Mouse (Mus musculus) CH12.LX (cell line): ENCODE measurements at regions not wholly inside any gene's neighbourhood (a gene's known extent, or its start where the extent isn't known, plus 50 kb on each side); places are given as distances from the start of the nearest gene placed in this dataset.
"Not testable (repeated sequence)": the region's sequence is repeated elsewhere in the genome, so short reads cannot be mapped to it uniquely, and the experiment has no call there.

Experiments
- DNase-seq: peaks from one replicate; pipeline ENCODE4 v3.0.0-alpha.2; 2013; ENCODE audit errors: extremely low read depth
- H3K27ac ChIP-seq: 2 replicates; pipeline ENCODE4 v1.5.1; 2012; ENCODE audit warnings: low read depth, mild to moderate bottlenecking, control low read depth, moderate library complexity; ENCODE audit not compliant: insufficient read depth
- H3K27me3 ChIP-seq: replicated peaks from 2 replicates; pipeline ENCODE3; 2012; ENCODE audit warnings: inconsistent platforms
- H3K36me3 ChIP-seq, 2 experiments: replicated peaks in 1 of 2; 2 replicates each; pipeline versions ENCODE3 to v1.6.1; 2012; ENCODE audit warnings: inconsistent platforms in 1 of 2, low read length in 1 of 2, mild to moderate bottlenecking in 1 of 2, mixed read lengths in 1 of 2, moderate library complexity in 1 of 2; ENCODE audit not compliant: control insufficient read depth in 1 of 2, insufficient read depth in 1 of 2
- H3K4me1 ChIP-seq, 2 experiments: 2 replicates each; pipeline ENCODE4 v1.6.1; 2012; ENCODE audit warnings: inconsistent platforms in 1 of 2, moderate library complexity in 1 of 2; ENCODE audit not compliant: insufficient read depth in 2 of 2, control insufficient read depth in 1 of 2
- H3K4me2 ChIP-seq: 2 replicates; pipeline ENCODE4 v1.6.1; 2012; ENCODE audit warnings: low read depth, mild to moderate bottlenecking, control low read depth; ENCODE audit not compliant: poor library complexity, insufficient read depth, severe bottlenecking
- H3K4me3 ChIP-seq, 3 experiments: fragments of 150-350 bp in 1 of 3; sonication (generic) in 1 of 3; replicated peaks in 1 of 3; 2 replicates each; pipeline versions ENCODE3 to v1.5.1; 2011 to 2012; ENCODE audit warnings: low read depth in 2 of 3, low read length in 2 of 3, mild to moderate bottlenecking in 2 of 3, moderate library complexity in 2 of 3, control low read depth in 1 of 3, improper control_type of control experiment in 1 of 3, inconsistent platforms in 1 of 3, mixed read lengths in 1 of 3; ENCODE audit not compliant: poor library complexity in 1 of 3
- H3K79me2 ChIP-seq: replicated peaks from 2 replicates; pipeline ENCODE4 v1.6.1; 2012; ENCODE audit warnings: mild to moderate bottlenecking, moderate library complexity; ENCODE audit not compliant: control insufficient read depth, poor library complexity, insufficient read depth, severe bottlenecking; ENCODE audit errors: extremely low read depth
- H3K9ac ChIP-seq: 2 replicates; pipeline ENCODE4 v1.6.1; 2012; ENCODE audit warnings: low read depth, mild to moderate bottlenecking, control low read depth, moderate library complexity; ENCODE audit not compliant: insufficient read depth
- H3K9me3 ChIP-seq: replicated peaks from 2 replicates; pipeline ENCODE3; 2012; ENCODE audit warnings: low read length, inconsistent platforms, mixed read lengths
- BHLHE40 ChIP-seq: IDR thresholded peaks from 2 replicates; pipeline ENCODE4 v1.6.1; 2011; ENCODE audit warnings: mild to moderate bottlenecking, low read depth, low read length, improper control_type of control experiment
- CHD1 ChIP-seq: IDR thresholded peaks from 2 replicates; pipeline ENCODE4 v1.6.1; 2012; ENCODE audit warnings: low read depth, low read length, improper control_type of control experiment, inconsistent platforms
- CTCF ChIP-seq, 2 experiments: IDR thresholded peaks in 1 of 2; conservative IDR thresholded peaks in 1 of 2; 2 replicates each; pipeline ENCODE4 v1.5.1; 2011 to 2012; ENCODE audit warnings: low read depth in 2 of 2, low read length in 2 of 2, improper control_type of control experiment in 1 of 2, inconsistent platforms in 1 of 2, mild to moderate bottlenecking in 1 of 2, moderate library complexity in 1 of 2
- E2F4 ChIP-seq: IDR thresholded peaks from 2 replicates; pipeline ENCODE4 v1.6.1; 2011; ENCODE audit warnings: low read depth, low read length, improper control_type of control experiment; ENCODE audit not compliant: insufficient replicate concordance
- ETS1 ChIP-seq: conservative IDR thresholded peaks from 2 replicates; pipeline ENCODE4 v1.6.1; 2012; ENCODE audit warnings: low read depth, mild to moderate bottlenecking, inconsistent platforms, low read length, improper control_type of control experiment, moderate library complexity
- HCFC1 ChIP-seq: IDR thresholded peaks from 2 replicates; pipeline ENCODE4 v1.6.1; 2012; ENCODE audit warnings: low read depth, mild to moderate bottlenecking, inconsistent platforms, low read length, improper control_type of control experiment
- JUND ChIP-seq: conservative IDR thresholded peaks from 2 replicates; pipeline ENCODE4 v1.6.1; 2011; ENCODE audit warnings: low read depth, low read length, improper control_type of control experiment
- MAFK ChIP-seq: IDR thresholded peaks from 2 replicates; pipeline ENCODE4 v1.6.1; 2011; ENCODE audit warnings: low read length, improper control_type of control experiment; ENCODE audit not compliant: insufficient replicate concordance
- MAZ ChIP-seq: IDR thresholded peaks from 2 replicates; pipeline ENCODE4 v1.6.1; 2012; ENCODE audit warnings: low read depth, mild to moderate bottlenecking, inconsistent platforms, low read length, improper control_type of control experiment, moderate library complexity
- MXI1 ChIP-seq: IDR thresholded peaks from 2 replicates; pipeline ENCODE4 v1.6.1; 2011; ENCODE audit warnings: mild to moderate bottlenecking, low read depth, low read length, improper control_type of control experiment
- NRF1 ChIP-seq: IDR thresholded peaks from 2 replicates; pipeline ENCODE4 v1.6.1; 2014; ENCODE audit warnings: low read depth, mild to moderate bottlenecking, inconsistent platforms, low read length, improper control_type of control experiment, moderate library complexity
- POLR2A ChIP-seq: IDR thresholded peaks from 2 replicates; pipeline ENCODE4 v1.6.1; 2011; ENCODE audit warnings: low read depth, mild to moderate bottlenecking, improper control_type of control experiment, low read length
- POLR2AphosphoS2 ChIP-seq: IDR thresholded peaks from 2 replicates; pipeline ENCODE4 v1.6.1; 2011; ENCODE audit warnings: low read depth, low read length, improper control_type of control experiment
- TBP ChIP-seq: conservative IDR thresholded peaks from 2 replicates; pipeline ENCODE4 v1.6.1; 2011; ENCODE audit warnings: low read depth, low read length, improper control_type of control experiment
- USF1 ChIP-seq: IDR thresholded peaks from 2 replicates; pipeline ENCODE4 v1.6.1; 2014; ENCODE audit warnings: low read depth, mild to moderate bottlenecking, inconsistent platforms, low read length, improper control_type of control experiment
- USF2 ChIP-seq: conservative IDR thresholded peaks from 2 replicates; pipeline ENCODE4 v1.6.1; 2011; ENCODE audit warnings: low read depth, low read length, improper control_type of control experiment
- ZC3H11A ChIP-seq: IDR thresholded peaks from 2 replicates; pipeline ENCODE4 v1.6.1; 2012; ENCODE audit warnings: low read depth, mild to moderate bottlenecking, inconsistent platforms, low read length, improper control_type of control experiment
- ZKSCAN1 ChIP-seq: IDR thresholded peaks from 2 replicates; pipeline ENCODE4 v1.6.1; 2012; ENCODE audit warnings: low read depth, inconsistent platforms, low read length, improper control_type of control experiment, borderline replicate concordance
- dilution Hi-C: fragments of 300-500 bp; cut with MboI; formaldehyde crosslinking; loops from 2 replicates; pipeline ENCODE4 v1.14.3; 2020; ENCODE audit warnings: low sequenced_read_pairs; ENCODE audit not compliant: extremely low pct_unique_long_range_greater_than_20kb, extremely low pct_ligation_motif_present
- in situ Hi-C: fragments of 300-500 bp; cut with MboI; formaldehyde crosslinking; loops from 3 replicates; pipeline ENCODE4 v1.14.3; 2019; ENCODE audit warnings: low sequenced_read_pairs, low pct_ligation_motif_present, low pct_unique_long_range_greater_than_20kb, mixed read lengths

GRCm38 (mm10) chr14:120805137-120805536, 105.9 kb upstream of the Ipo5 start:
- Histone ChIP-seq H3K36me3 (no peaks in the 10 kb centered on the region), H3K4me3 (no peak overlapping the region), H3K27me3 (no peaks in the 10 kb centered on the region), H3K4me2 (peak overlapping the region; percentile 29; the same call in 1 of the 2 replicates), H3K9ac (no peak overlapping the region), H3K9me3 (peaks cover 5% of the 10 kb centered on the region), H3K79me2 (no peaks in the 10 kb centered on the region), H3K4me1 (peaks cover 0 to 11% of the 10 kb centered on the region in 2 experiments; a peak in 2 of 4 replicates), H3K27ac (no peak overlapping the region)
- dilution Hi-C loops = no loop called here
- in situ Hi-C loops = no loop called here
- TF ChIP-seq ZC3H11A (no peak), ZKSCAN1 (no peak), E2F4 (no peak), CHD1 (no peak), POLR2AphosphoS2 (no peak), POLR2A (no peak), TBP (no peak), CTCF (conservative IDR thresholded peaks at IDR 0.05 in 1 of 2, IDR thresholded peaks at IDR 0.05 in 1 of 2; ENCODE audit: low read depth in 2 of 2, low read length in 2 of 2) (no peak), USF1 (no peak), BHLHE40 (no peak), MAZ (no peak), MAFK (no peak), USF2 (no peak), MXI1 (no peak), HCFC1 (no peak), ETS1 (no peak), NRF1 (no peak), JUND (no peak)
- DNase-seq = no peak

- H3K9me3 ChIP-seq, H3K4me3 ChIP-seq, dilution Hi-C loops, H3K27me3 ChIP-seq, H3K27ac ChIP-seq, H3K9ac ChIP-seq, H3K36me3 ChIP-seq, H3K4me2 ChIP-seq, H3K79me2 ChIP-seq, in situ Hi-C loops, DNase-seq: not testable (repeated sequence)
- peaks cover 0 to 11% of the 10 kb centered on the region in 2 experiments; a peak in 2 of 4 replicates for H3K4me1 ChIP-seq
Measured at GRCm38 (mm10) chr14:120805816-120806552, 105.0 kb upstream of the Ipo5 start.
